Mouse (Mus musculus) limb, embryonic 11.5 days (tissue): ENCODE measurements around the gene Pla2g2c. TPM values are rescaled to one million over a fixed set of nuclear protein-coding genes. Genes with fewer than 3 reads are reported as not detected.

Experiments used
- ATAC-seq: fragments of 200-750 bp; cut with Nextera tagmentation; 2 replicates; pipeline ENCODE4 v1.8.0; 2017; ENCODE audit warnings: low read depth; ENCODE audit not compliant: insufficient number of reproducible peaks, low FRiP score, low TSS enrichment
- DNase-seq: peaks from one replicate; pipeline ENCODE4 v3.0.0-alpha.2; 2015; ENCODE audit warnings: low spot score
- H3K27ac ChIP-seq: fragments of 300-500 bp; sonication (generic); replicated peaks from 2 replicates; pipeline ENCODE4 v1.5.1; 2014; ENCODE audit warnings: low read depth, mild to moderate bottlenecking, low read length
- H3K27me3 ChIP-seq: fragments of 300-500 bp; sonication (generic); 2 replicates; pipeline ENCODE4 v1.6.1; 2014; ENCODE audit warnings: mild to moderate bottlenecking, low read length, mixed read lengths; ENCODE audit not compliant: control insufficient read depth, insufficient read depth
- H3K36me3 ChIP-seq: fragments of 300-500 bp; sonication (generic); 2 replicates; pipeline ENCODE4 v1.6.1; 2014; ENCODE audit warnings: mild to moderate bottlenecking, low read length, moderate library complexity, mixed read lengths; ENCODE audit not compliant: control insufficient read depth, insufficient read depth
- H3K4me1 ChIP-seq: fragments of 300-500 bp; sonication (generic); 2 replicates; pipeline ENCODE4 v1.6.1; 2014; ENCODE audit warnings: low read length, mixed read lengths; ENCODE audit not compliant: control insufficient read depth, insufficient read depth
- H3K4me2 ChIP-seq: fragments of 300-500 bp; sonication (generic); 2 replicates; pipeline ENCODE4 v1.6.1; 2014; ENCODE audit warnings: low read depth, mild to moderate bottlenecking, moderate library complexity; ENCODE audit not compliant: severe bottlenecking
- H3K4me3 ChIP-seq: fragments of 300-500 bp; sonication (generic); 2 replicates; pipeline ENCODE4 v1.5.1; 2014; ENCODE audit warnings: low read depth, low read length
- H3K9ac ChIP-seq: fragments of 300-500 bp; sonication (generic); 2 replicates; pipeline ENCODE4 v1.6.1; 2014; ENCODE audit warnings: mild to moderate bottlenecking, low read length
- H3K9me3 ChIP-seq: fragments of 300-500 bp; sonication (generic); 2 replicates; pipeline ENCODE4 v1.6.1; 2016; ENCODE audit warnings: low read length; ENCODE audit not compliant: control insufficient read depth
- WGBS: fragments of 180-500 bp; shearing (Covaris S2); extraction: QIAGEN DNeasy Blood & Tissue Kit; methylation state at CpG from one replicate; pipeline ENCODE4 v1.1.7; 2014; 5-methylcytosine and 5-hydroxymethylcytosine counted together
- polyA plus RNA-seq: library from polyadenylated mRNA; unstranded; fragments of >200 nt; fragmentation: Nextera tagmentation; extraction: Ambion mirVana; gene quantifications from 2 replicates; pipeline ENCODE4 v1.2.1, GENCODE M21; 2014

Gene Pla2g2c
- polyA plus RNA-seq, 1 experiment from 2014 or later, result 1.1 TPM

- no peak overlapping the region for H3K4me2 ChIP-seq
- 82% methylated on average over 8 of the region's 8 CpGs for WGBS
- H3K4me3 ChIP-seq, result no peak overlapping the region
- H3K9ac ChIP-seq, result no peak overlapping the region
- H3K9me3 ChIP-seq, result no peaks in the 10 kb centered on the region
- no peaks in the 10 kb centered on the region for H3K4me1 ChIP-seq
- no peaks in the 10 kb centered on the region for H3K36me3 ChIP-seq
- DNase-seq (no peak), ATAC-seq (no peak)
- H3K27ac ChIP-seq, result no peak overlapping the region
- H3K27me3 ChIP-seq, result no peaks in the 10 kb centered on the region
Observed at GRCm38 (mm10) chr4:138702528-138702927, 22.1 kb upstream of the Pla2g2c start.

- no peak overlapping the region for H3K27ac ChIP-seq
- H3K36me3 ChIP-seq, result no peaks in the 10 kb centered on the region
- ATAC-seq (no peak), DNase-seq (no peak)
- no peak overlapping the region for H3K4me2 ChIP-seq
- WGBS, result 55% methylated on average over 7 of the region's 7 CpGs
- H3K9me3 ChIP-seq, result no peaks in the 10 kb centered on the region
- H3K4me3 ChIP-seq, result no peak overlapping the region
- no peaks in the 10 kb centered on the region for H3K27me3 ChIP-seq
- H3K4me1 ChIP-seq, result no peaks in the 10 kb centered on the region
- no peak overlapping the region for H3K9ac ChIP-seq
Observed at GRCm38 (mm10) chr4:138703591-138703990, 21.0 kb upstream of the Pla2g2c start.

GRCm38 (mm10) chr4:138704169-138704568 is 20.4 kb upstream of the Pla2g2c start:
- Histone ChIP-seq H3K4me2 (no peak overlapping the region), H3K27ac (no peak overlapping the region), H3K4me3 (no peak overlapping the region), H3K4me1 (no peaks in the 10 kb centered on the region), H3K27me3 (no peaks in the 10 kb centered on the region), H3K9me3 (no peaks in the 10 kb centered on the region), H3K36me3 (no peaks in the 10 kb centered on the region), H3K9ac (no peak overlapping the region)
- ATAC-seq, result no peak
- DNase-seq, result no peak
- 77% methylated on average over 4 of the region's 4 CpGs for WGBS

- H3K9ac ChIP-seq, result no peak overlapping the region
- no peak overlapping the region for H3K27ac ChIP-seq
- no peaks in the 10 kb centered on the region for H3K4me1 ChIP-seq
- H3K4me3 ChIP-seq, result no peak overlapping the region
- DNase-seq (no peak), ATAC-seq (no peak)
- no peaks in the 10 kb centered on the region for H3K9me3 ChIP-seq
- WGBS, result 93% methylated on average over 8 of the region's 8 CpGs
- H3K27me3 ChIP-seq, result no peaks in the 10 kb centered on the region
- no peaks in the 10 kb centered on the region for H3K36me3 ChIP-seq
- no peak overlapping the region for H3K4me2 ChIP-seq
Observed at GRCm38 (mm10) chr4:138706620-138707019, 18.0 kb upstream of the Pla2g2c start.

- no peaks in the 10 kb centered on the region for H3K36me3 ChIP-seq
- H3K9me3 ChIP-seq, result no peaks in the 10 kb centered on the region
- H3K27ac ChIP-seq, result no peak overlapping the region
- WGBS, result 11% methylated on average over 7 of the region's 7 CpGs
- ATAC-seq (no peak), DNase-seq (peak; percentile 81)
- no peak overlapping the region for H3K4me3 ChIP-seq
- no peak overlapping the region for H3K9ac ChIP-seq
- H3K4me1 ChIP-seq, result no peaks in the 10 kb centered on the region
- H3K4me2 ChIP-seq, result no peak overlapping the region
- no peaks in the 10 kb centered on the region for H3K27me3 ChIP-seq
Observed at GRCm38 (mm10) chr4:138708636-138709035, 16.0 kb upstream of the Pla2g2c start.

GRCm38 (mm10) chr4:138709246-138709645 is 15.3 kb upstream of the Pla2g2c start:
- DNase-seq (no peak), ATAC-seq (no peak)
- Histone ChIP-seq H3K36me3 (no peaks in the 10 kb centered on the region), H3K9ac (no peak overlapping the region), H3K4me2 (no peak overlapping the region), H3K27ac (no peak overlapping the region), H3K9me3 (no peaks in the 10 kb centered on the region), H3K4me1 (no peaks in the 10 kb centered on the region), H3K4me3 (no peak overlapping the region), H3K27me3 (no peaks in the 10 kb centered on the region)
- WGBS, result 84% methylated on average over 11 of the region's 11 CpGs

- no peaks in the 10 kb centered on the region for H3K9me3 ChIP-seq
- no peaks in the 10 kb centered on the region for H3K27me3 ChIP-seq
- ATAC-seq, result no peak
- WGBS, result 79% methylated on average over 7 of the region's 7 CpGs
- H3K9ac ChIP-seq, result no peak overlapping the region
- DNase-seq, result no peak
- no peak overlapping the region for H3K4me3 ChIP-seq
- no peaks in the 10 kb centered on the region for H3K4me1 ChIP-seq
- no peaks in the 10 kb centered on the region for H3K36me3 ChIP-seq
- H3K27ac ChIP-seq, result no peak overlapping the region
- no peak overlapping the region for H3K4me2 ChIP-seq
Observed at GRCm38 (mm10) chr4:138709944-138710343, 14.6 kb upstream of the Pla2g2c start.

- Histone ChIP-seq H3K9ac (no peak overlapping the region), H3K4me2 (no peak overlapping the region), H3K9me3 (no peaks in the 10 kb centered on the region), H3K27me3 (no peaks in the 10 kb centered on the region), H3K27ac (no peak overlapping the region), H3K4me1 (no peaks in the 10 kb centered on the region), H3K4me3 (no peak overlapping the region), H3K36me3 (no peaks in the 10 kb centered on the region)
- ATAC-seq, result no peak
- WGBS, result 92% methylated on average over 11 of the region's 11 CpGs
- DNase-seq, result no peak
Observed at GRCm38 (mm10) chr4:138710633-138711032, 14.0 kb upstream of the Pla2g2c start.

- H3K4me1 ChIP-seq, result no peaks in the 10 kb centered on the region
- H3K27me3 ChIP-seq, result no peaks in the 10 kb centered on the region
- DNase-seq (no peak), ATAC-seq (no peak)
- H3K9me3 ChIP-seq, result no peaks in the 10 kb centered on the region
- H3K9ac ChIP-seq, result no peak overlapping the region
- no peak overlapping the region for H3K27ac ChIP-seq
- no peak overlapping the region for H3K4me2 ChIP-seq
- no peaks in the 10 kb centered on the region for H3K36me3 ChIP-seq
- 69% methylated on average over 17 of the region's 17 CpGs for WGBS
- no peak overlapping the region for H3K4me3 ChIP-seq
Observed at GRCm38 (mm10) chr4:138711051-138711820, 13.4 kb upstream of the Pla2g2c start.
